Mouse (Mus musculus) adrenal gland, postnatal 0 days (tissue): ENCODE measurements around the gene Mmp8. TPM values are rescaled to one million over a fixed set of nuclear protein-coding genes. Genes with fewer than 3 reads are reported as not detected.

Source experiments
- polyA plus RNA-seq: library from polyadenylated mRNA; unstranded; fragments of >200 nt; fragmentation: Nextera tagmentation; extraction: Ambion mirVana; gene quantifications from 2 replicates; pipeline ENCODE4 v1.2.1, GENCODE M21; 2015

The Mmp8 gene
- polyA plus RNA-seq: 1.8 TPM in 2 replicates

DNA sequence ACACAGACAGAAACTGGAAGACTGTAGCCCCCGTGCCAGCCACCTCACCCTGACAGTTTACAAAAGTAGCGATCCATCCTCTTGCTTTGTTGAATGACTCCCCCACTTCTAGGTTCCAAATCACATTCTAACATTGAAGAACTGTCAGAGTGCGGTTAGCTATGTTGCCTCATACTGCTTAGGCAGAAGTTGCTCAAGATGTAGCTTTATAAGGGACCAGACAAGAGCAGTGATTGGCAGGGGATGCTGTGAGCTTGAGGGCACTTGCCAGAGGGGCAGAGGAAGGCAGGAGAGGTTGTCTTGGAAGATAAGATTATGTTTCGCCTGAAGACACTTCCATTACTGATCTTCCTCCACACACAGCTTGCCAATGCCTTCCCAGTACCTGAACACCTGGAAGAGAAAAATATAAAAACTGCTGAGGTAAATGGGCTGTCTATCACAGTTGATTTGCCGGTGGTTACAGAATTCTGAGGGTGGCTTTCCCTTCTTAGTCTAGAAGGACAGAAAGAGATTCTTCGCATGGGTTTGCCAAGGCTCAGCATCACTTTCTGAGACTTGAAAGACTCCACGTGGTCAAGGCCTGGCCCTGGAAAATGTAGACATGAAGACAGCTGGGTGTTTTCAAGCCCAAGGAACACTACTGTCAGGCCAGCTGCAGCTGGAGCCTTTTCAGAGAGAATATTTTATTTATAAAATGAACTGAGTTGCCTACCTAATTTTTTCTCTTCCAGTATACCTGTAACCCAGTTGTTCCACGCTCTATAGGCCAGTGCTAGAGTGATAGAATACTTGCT lies at the start of gene Mmp8:
Mmp8 (plus strand) TSS at position 236 of the 797 bp plus-strand sequence.

DNA sequence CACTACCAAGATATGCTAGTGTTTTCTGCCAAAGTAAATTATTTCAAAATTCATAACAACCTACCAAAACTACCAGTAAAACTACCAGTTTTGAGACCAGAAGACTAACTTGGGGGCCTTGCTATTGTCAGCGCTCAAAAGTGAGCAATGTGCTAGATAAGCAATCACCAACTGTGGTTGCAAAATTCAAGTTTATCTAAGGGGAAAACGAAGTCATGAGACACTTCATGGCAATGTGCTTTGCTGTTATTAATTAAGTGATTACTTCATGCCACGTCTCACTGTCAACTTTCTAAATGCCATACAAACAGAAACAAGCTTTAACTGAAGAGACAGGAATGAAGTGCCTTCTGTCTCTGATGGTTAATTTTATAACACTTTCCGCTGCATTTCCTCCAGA lies 12.9 kb downstream of the Mmp8 start, which contains the start of gene Mmp27:
Mmp27 (plus strand) TSS at position 235 of the 400 bp plus-strand sequence.

Other genes starting within 250 kb of the Mmp8 start
- gene Mmp12, start 214.1 kb upstream of the Mmp8 start, polyA plus RNA-seq: 0.80 and 0.84 TPM in 2 replicates
- not detected in 2 replicates for gene Mmp1b, start 170.4 kb upstream of the Mmp8 start, polyA plus RNA-seq
- gene Mmp3, start 112.6 kb upstream of the Mmp8 start, polyA plus RNA-seq: 0.10 and 0.13 TPM in 2 replicates
- 0.11 TPM in 1 of 2 replicates, not detected in the other for gene Mmp10, start 56.1 kb upstream of the Mmp8 start, polyA plus RNA-seq
- gene Mmp27, start 12.9 kb downstream of the Mmp8 start, polyA plus RNA-seq: 0.08 TPM in 1 of 2 replicates, not detected in the other
- gene Mmp20, start 69.8 kb downstream of the Mmp8 start, polyA plus RNA-seq: not detected in 2 replicates
- 0.24 TPM in 1 of 2 replicates, not detected in the other for gene Mmp7, start 133.6 kb downstream of the Mmp8 start, polyA plus RNA-seq
- gene Tmem123, start 205.6 kb downstream of the Mmp8 start, polyA plus RNA-seq: 59.9 and 83.6 TPM in 2 replicates